Mouse (Mus musculus) thymus, adult 2 months (tissue): ENCODE results near the gene Zmym4.

ENCODE experiments used
- CTCF ChIP-seq: fragments of 200-500 bp; IDR thresholded peaks from 2 replicates; pipeline ENCODE4 v1.5.1; 2012; ENCODE audit warnings: mild to moderate bottlenecking, control low read depth, low read length, moderate library complexity, borderline replicate concordance; ENCODE audit not compliant: control insufficient read depth, poor library complexity, insufficient read depth; ENCODE audit errors: extremely low read depth
- POLR2A ChIP-seq: fragments of 200-500 bp; IDR thresholded peaks from 2 replicates; pipeline ENCODE4 v1.6.1; 2012; ENCODE audit warnings: mild to moderate bottlenecking, low read length, control low read depth, moderate library complexity; ENCODE audit not compliant: control insufficient read depth, poor library complexity, insufficient read depth; ENCODE audit errors: extremely low read depth

GRCm38 (mm10) chr4:126879560-126880275 lies 88.2 kb downstream of the Zmym4 start:
- no peak for TF ChIP-seq CTCF
- TF ChIP-seq POLR2A: no peak
